Mouse (Mus musculus): Measurements from ENCODE around the gene Nav3. TPM values are rescaled to one million over a fixed set of nuclear protein-coding genes. Genes with fewer than 3 reads are reported as not detected.

Gene Nav3
- polyA plus RNA-seq, 1 experiment from 2014 or later = 3.7 TPM

DNA sequence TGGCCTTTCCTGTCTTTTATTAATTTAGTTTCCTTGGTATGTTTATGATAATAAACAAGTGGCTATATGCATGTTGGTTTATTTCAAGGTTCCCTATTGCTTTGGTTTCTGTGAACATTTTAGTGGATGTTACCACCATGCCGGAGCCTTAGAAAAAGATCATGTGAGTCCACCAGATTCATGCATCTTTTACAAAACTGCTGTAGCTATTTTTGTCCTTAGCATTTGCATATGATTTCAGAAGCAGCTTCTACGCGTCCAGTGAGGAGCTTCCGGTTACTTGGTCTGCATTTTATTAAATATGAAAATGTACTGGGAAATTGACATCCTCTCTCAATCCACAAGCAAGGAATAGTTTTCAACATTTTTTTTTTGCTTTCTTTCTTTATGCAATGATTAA, 676.9 kb downstream of the Nav3 start:
- no peaks in the 10 kb centered on the region for H3K27me3 ChIP-seq (ENCODE audit: insufficient read depth, low read length)
- H3K4me3 ChIP-seq (ENCODE audit: low read length) = no peak overlapping the region
- H3K4me2 ChIP-seq (replicated peaks; ENCODE audit: low read depth, low read length) = no peak overlapping the region
- no peak overlapping the region for H3K9ac ChIP-seq (replicated peaks; ENCODE audit: low read length)
- ATAC-seq (ENCODE audit: low FRiP score, low TSS enrichment) = no peak
- no peaks in the 10 kb centered on the region for H3K36me3 ChIP-seq (ENCODE audit: insufficient read depth, low read length)
- H3K27ac ChIP-seq (ENCODE audit: low read length) = no peak overlapping the region
- no peaks in the 10 kb centered on the region for H3K9me3 ChIP-seq (ENCODE audit: low read length)
- WGBS = 94% methylated on average over 4 of the region's 4 CpGs
- H3K4me1 ChIP-seq (ENCODE audit: insufficient read depth, low read length) = no peaks in the 10 kb centered on the region

DNA sequence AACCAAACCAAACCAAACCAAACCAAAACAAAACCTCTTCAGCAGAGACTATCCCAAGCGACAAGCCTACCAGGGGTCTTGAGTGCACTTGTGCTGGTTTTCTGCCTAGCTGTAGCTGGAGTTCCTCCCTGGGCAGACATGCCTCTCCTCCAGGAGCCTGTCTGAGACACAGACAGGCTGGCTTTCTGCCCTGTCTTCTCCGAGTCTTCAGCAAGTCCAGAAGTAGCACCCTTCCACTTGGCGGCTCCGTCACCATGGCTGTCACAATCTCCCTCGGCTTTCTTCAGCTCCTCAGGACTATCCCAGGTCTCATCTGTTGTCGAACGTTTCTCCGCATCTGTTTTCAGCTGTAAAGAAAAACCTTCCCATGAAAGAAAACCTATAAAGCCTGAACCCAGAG, 686.9 kb downstream of the Nav3 start:
- Histone ChIP-seq H3K4me2 (replicated peaks; ENCODE audit: low read depth, low read length) (no peak overlapping the region), H3K4me3 (ENCODE audit: low read length) (no peak overlapping the region), H3K27ac (ENCODE audit: low read length) (no peak overlapping the region), H3K4me1 (ENCODE audit: insufficient read depth, low read length) (no peaks in the 10 kb centered on the region), H3K9me3 (ENCODE audit: low read length) (no peaks in the 10 kb centered on the region), H3K36me3 (ENCODE audit: insufficient read depth, low read length) (no peaks in the 10 kb centered on the region), H3K9ac (replicated peaks; ENCODE audit: low read length) (no peak overlapping the region), H3K27me3 (ENCODE audit: insufficient read depth, low read length) (no peaks in the 10 kb centered on the region)
- WGBS = 84% methylated on average over 8 of the region's 8 CpGs
- no peak for ATAC-seq (ENCODE audit: low FRiP score, low TSS enrichment)

DNA sequence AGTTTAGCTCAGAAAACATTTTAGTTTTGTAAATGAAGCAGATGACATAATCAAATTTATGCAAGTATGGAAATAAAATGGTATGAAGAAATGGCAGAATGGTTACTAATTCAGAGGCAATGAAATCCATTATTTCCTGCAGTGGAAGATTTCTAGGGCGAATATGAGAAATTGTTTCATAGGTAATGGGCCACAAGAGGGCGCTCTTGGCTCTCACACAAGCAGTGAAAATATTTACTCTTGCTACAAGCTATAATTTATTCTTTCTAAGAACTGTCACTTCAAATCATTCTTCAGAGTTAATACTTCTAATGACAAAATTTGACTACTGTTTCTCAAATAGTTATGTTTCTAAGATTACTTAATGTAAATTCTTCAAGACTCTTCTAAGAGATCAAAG, 690.4 kb downstream of the Nav3 start:
- H3K4me1 ChIP-seq (ENCODE audit: insufficient read depth, low read length) = no peaks in the 10 kb centered on the region
- no peak overlapping the region for H3K4me2 ChIP-seq (replicated peaks; ENCODE audit: low read depth, low read length)
- WGBS = 3% methylated on average over 2 of the region's 2 CpGs
- H3K36me3 ChIP-seq (ENCODE audit: insufficient read depth, low read length) = no peaks in the 10 kb centered on the region
- ATAC-seq (ENCODE audit: low FRiP score, low TSS enrichment) = no peak
- no peak overlapping the region for H3K9ac ChIP-seq (replicated peaks; ENCODE audit: low read length)
- no peak overlapping the region for H3K4me3 ChIP-seq (ENCODE audit: low read length)
- H3K9me3 ChIP-seq (ENCODE audit: low read length) = no peaks in the 10 kb centered on the region
- no peaks in the 10 kb centered on the region for H3K27me3 ChIP-seq (ENCODE audit: insufficient read depth, low read length)
- H3K27ac ChIP-seq (ENCODE audit: low read length) = no peak overlapping the region

DNA sequence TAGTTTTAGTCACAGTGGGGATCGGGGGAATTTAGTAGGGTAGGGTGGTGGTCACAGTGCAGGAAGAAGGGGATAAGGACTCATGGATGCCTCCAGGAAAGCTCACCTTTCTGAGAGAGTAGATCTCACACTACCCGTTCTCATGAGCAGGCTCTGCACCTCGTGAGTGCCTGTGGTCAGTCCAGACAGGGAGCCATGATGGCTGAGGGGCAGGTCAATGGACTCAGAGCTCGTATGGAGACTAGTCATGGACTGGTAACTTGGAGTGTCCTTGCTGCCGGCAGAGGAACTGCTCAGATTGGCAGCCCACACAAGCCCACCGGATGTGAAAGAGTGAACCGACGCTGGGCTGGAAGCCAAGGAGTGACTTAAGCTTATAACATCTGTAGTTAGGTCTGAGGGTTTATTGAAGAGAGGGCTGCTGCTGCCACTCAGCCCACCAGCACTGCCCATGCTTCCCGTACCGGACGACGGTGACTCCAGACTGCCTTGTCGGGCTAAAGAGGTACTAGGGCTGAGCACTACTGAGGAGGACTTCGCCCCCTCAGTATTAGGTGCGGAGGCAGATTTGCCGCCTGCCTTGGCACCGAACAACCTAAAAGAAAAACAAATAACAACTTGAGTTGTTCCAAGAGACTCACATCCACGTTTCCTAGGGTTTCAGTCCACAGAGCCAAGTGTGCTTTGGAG, 691.4 kb downstream of the Nav3 start:
- 76% methylated on average over 18 of the region's 18 CpGs for WGBS
- no peaks in the 10 kb centered on the region for H3K36me3 ChIP-seq (ENCODE audit: insufficient read depth, low read length)
- no peak for ATAC-seq (ENCODE audit: low FRiP score, low TSS enrichment)

DNA sequence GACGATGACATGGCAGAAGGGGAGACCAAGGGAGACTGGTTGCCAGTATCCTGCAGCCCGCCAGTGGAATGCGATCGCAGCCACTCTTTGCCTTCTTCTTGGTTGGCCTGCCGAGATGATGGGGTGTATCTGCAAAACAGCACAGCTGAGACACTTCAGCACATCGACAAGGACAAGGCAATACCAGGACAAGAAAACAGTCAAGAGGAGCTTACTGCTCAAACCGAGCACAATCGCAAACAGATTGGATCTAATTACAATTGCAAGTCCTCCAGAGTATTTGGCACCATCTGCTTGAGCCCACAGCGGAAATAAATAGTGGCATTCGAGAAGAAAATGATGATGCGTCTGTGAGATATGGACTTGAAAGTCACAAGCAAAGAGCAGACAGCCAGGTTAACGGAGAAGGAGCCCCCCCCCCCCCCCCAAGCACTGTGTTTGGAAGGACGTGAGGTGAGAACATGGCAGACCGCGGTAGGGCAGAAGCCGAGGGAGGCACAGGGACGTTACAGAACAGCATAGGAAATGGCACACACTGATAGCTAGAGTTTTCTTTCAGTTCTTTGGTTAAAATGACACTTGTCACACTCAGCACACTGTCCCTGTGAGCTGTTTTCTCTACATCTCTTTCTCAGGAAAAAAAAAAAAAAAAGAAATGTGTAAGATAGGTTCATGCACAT, 696.9 kb downstream of the Nav3 start:
- Histone ChIP-seq H3K4me2 (replicated peaks; ENCODE audit: low read depth, low read length) (no peak overlapping the region), H3K4me1 (ENCODE audit: insufficient read depth, low read length) (no peaks in the 10 kb centered on the region), H3K36me3 (ENCODE audit: insufficient read depth, low read length) (no peaks in the 10 kb centered on the region), H3K4me3 (ENCODE audit: low read length) (no peak overlapping the region), H3K9ac (replicated peaks; ENCODE audit: low read length) (no peak overlapping the region), H3K27ac (ENCODE audit: low read length) (no peak overlapping the region), H3K9me3 (ENCODE audit: low read length) (no peaks in the 10 kb centered on the region), H3K27me3 (ENCODE audit: insufficient read depth, low read length) (no peaks in the 10 kb centered on the region)
- 85% methylated on average over 17 of the region's 17 CpGs for WGBS
- ATAC-seq (ENCODE audit: low FRiP score, low TSS enrichment) = no peak

More for the DNA sequence above, 691.4 kb downstream of the Nav3 start:
- Histone ChIP-seq H3K4me3 (ENCODE audit: low read length) (no peak overlapping the region), H3K27ac (ENCODE audit: low read length) (no peak overlapping the region), H3K27me3 (ENCODE audit: insufficient read depth, low read length) (no peaks in the 10 kb centered on the region), H3K4me1 (ENCODE audit: insufficient read depth, low read length) (no peaks in the 10 kb centered on the region), H3K4me2 (replicated peaks; ENCODE audit: low read depth, low read length) (no peak overlapping the region), H3K9me3 (ENCODE audit: low read length) (no peaks in the 10 kb centered on the region), H3K9ac (replicated peaks; ENCODE audit: low read length) (no peak overlapping the region)

DNA sequence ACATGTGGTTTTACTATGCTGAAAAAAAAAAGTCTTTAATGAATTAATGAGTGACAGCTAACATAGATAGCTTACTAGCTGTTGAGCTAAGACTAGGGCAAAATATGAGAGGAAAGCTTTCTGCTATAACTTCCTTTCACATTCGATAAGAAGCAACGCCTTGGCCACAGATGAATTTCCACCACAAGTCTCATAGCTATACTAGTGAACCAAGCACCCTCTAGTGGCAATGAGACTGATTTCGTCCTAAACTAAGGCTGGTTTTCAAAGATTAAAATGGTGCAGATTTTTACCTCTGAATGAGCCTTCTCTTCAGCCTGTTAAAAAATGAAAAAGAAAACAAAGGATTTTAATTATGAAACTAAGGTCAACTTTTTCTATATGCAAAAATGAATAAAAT, 709.1 kb downstream of the Nav3 start:
- Histone ChIP-seq H3K9ac (replicated peaks; ENCODE audit: low read length) (no peak overlapping the region), H3K36me3 (ENCODE audit: insufficient read depth, low read length) (peaks cover 5% of the 10 kb centered on the region; the same call in 1 of the 2 replicates), H3K9me3 (ENCODE audit: low read length) (peaks cover 4% of the 10 kb centered on the region; the same call in 1 of the 2 replicates), H3K27me3 (ENCODE audit: insufficient read depth, low read length) (no peaks in the 10 kb centered on the region), H3K4me2 (replicated peaks; ENCODE audit: low read depth, low read length) (no peak overlapping the region), H3K4me3 (ENCODE audit: low read length) (no peak overlapping the region), H3K4me1 (ENCODE audit: insufficient read depth, low read length) (no peaks in the 10 kb centered on the region), H3K27ac (ENCODE audit: low read length) (no peak overlapping the region)
- no peak for ATAC-seq (ENCODE audit: low FRiP score, low TSS enrichment)
- 41% methylated on average over 3 of the region's 3 CpGs for WGBS

DNA sequence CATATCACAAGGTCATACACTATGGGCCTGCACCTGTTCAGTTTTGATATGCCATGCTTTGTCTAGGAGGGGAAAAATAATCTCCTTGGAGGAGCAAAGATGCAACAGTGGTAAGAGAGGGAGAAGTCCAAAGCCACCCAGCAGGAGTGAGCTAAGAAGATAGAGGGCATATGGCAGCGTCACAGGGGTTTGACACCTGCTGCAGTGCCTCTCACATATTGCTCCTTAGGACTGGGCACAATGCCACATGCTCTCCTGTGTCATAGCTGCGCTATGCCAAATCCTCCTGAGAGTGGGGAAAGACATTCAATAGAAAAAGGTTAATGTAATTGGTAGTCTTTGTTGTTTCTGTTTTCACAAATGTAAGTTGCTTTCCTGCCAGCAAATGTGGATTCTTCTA, 714.3 kb downstream of the Nav3 start:
- Histone ChIP-seq H3K9me3 (ENCODE audit: low read length) (peaks cover 4% of the 10 kb centered on the region; the same call in 1 of the 2 replicates), H3K27ac (ENCODE audit: low read length) (no peak overlapping the region), H3K4me2 (replicated peaks; ENCODE audit: low read depth, low read length) (no peak overlapping the region), H3K27me3 (ENCODE audit: insufficient read depth, low read length) (no peaks in the 10 kb centered on the region), H3K4me1 (ENCODE audit: insufficient read depth, low read length) (no peaks in the 10 kb centered on the region), H3K9ac (replicated peaks; ENCODE audit: low read length) (no peak overlapping the region), H3K36me3 (ENCODE audit: insufficient read depth, low read length) (peaks cover 5% of the 10 kb centered on the region; the same call in 1 of the 2 replicates), H3K4me3 (ENCODE audit: low read length) (no peak overlapping the region)
- ATAC-seq (ENCODE audit: low FRiP score, low TSS enrichment) = no peak
- WGBS = 89% methylated on average over 2 of the region's 2 CpGs

DNA sequence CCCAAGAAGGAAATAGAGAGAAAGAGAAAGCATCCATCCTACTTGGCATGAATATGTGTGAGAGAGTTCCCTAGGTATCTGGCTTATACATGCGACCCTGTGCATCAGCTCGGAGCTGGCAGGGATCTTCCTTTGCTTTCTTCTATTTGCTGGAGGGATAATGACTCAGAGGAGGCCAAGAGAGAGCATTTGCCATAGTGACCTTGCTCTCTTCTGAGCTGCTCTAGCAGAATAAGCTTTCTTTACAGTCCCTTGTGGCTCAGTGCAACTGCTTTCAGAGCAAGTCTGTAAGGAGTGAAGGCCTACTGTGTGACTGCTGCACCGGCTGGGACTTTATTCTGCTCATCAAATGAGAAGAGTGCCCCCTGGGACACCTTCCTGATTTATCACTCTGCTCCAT, 715.7 kb downstream of the Nav3 start:
- no peaks in the 10 kb centered on the region for H3K27me3 ChIP-seq (ENCODE audit: insufficient read depth, low read length)
- no peak overlapping the region for H3K4me3 ChIP-seq (ENCODE audit: low read length)
- no peak for ATAC-seq (ENCODE audit: low FRiP score, low TSS enrichment)
- H3K9ac ChIP-seq (replicated peaks; ENCODE audit: low read length) = no peak overlapping the region
- H3K4me2 ChIP-seq (replicated peaks; ENCODE audit: low read depth, low read length) = no peak overlapping the region
- H3K36me3 ChIP-seq (ENCODE audit: insufficient read depth, low read length) = peaks cover 5% of the 10 kb centered on the region; the same call in 1 of the 2 replicates
- no peak overlapping the region for H3K27ac ChIP-seq (ENCODE audit: low read length)
- H3K4me1 ChIP-seq (ENCODE audit: insufficient read depth, low read length) = no peaks in the 10 kb centered on the region
- H3K9me3 ChIP-seq (ENCODE audit: low read length) = peaks cover 4% of the 10 kb centered on the region; the same call in 1 of the 2 replicates
- WGBS = 72% methylated on average over 3 of the region's 3 CpGs

DNA sequence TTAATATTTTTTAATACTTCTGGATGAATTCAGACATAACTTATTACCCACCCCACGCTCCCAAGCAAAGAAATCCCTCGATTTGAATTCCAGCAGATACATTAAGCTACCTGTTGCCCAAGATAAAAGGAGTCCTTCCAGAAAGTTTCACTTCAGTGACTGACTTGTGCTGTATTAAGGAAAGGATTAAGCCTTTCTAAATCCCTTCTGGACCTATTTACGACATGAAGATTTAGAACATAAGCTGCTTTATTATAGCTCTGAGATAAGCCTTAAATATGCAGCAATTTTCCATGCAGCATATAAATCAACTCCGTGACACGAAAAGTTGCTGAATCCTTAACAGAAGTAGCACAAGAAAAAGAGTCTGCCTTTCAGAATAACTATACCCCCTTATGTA, 732.4 kb downstream of the Nav3 start:
- Histone ChIP-seq H3K9ac (replicated peaks; ENCODE audit: low read length) (no peak overlapping the region), H3K27ac (ENCODE audit: low read length) (no peak overlapping the region), H3K4me1 (ENCODE audit: insufficient read depth, low read length) (no peaks in the 10 kb centered on the region), H3K9me3 (ENCODE audit: low read length) (no peaks in the 10 kb centered on the region), H3K27me3 (ENCODE audit: insufficient read depth, low read length) (no peaks in the 10 kb centered on the region), H3K4me3 (ENCODE audit: low read length) (no peak overlapping the region), H3K36me3 (ENCODE audit: insufficient read depth, low read length) (no peaks in the 10 kb centered on the region), H3K4me2 (replicated peaks; ENCODE audit: low read depth, low read length) (no peak overlapping the region)
- ATAC-seq (ENCODE audit: low FRiP score, low TSS enrichment) = no peak
- 77% methylated on average over 5 of the region's 5 CpGs for WGBS

DNA sequence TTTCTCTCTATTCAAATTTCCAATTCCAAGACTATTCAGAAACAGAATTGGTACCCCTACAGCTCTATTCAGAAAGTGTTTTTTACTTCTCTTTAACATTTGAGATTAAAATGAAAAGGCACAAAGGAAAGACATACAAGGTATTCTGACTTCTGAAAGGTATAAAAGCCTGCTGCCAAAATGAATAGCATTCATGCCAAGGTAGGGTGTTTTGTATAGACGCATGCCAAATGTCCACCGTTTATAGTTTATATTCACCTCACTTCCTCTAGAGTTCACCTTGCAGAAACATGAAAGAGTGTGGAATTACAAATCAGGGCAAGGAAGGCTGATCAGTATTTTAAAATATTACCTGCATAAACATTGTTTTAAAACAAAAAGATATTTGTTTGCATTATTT, 737.2 kb downstream of the Nav3 start:
- Histone ChIP-seq H3K4me2 (replicated peaks; ENCODE audit: low read depth, low read length) (no peak overlapping the region), H3K4me1 (ENCODE audit: insufficient read depth, low read length) (no peaks in the 10 kb centered on the region), H3K9me3 (ENCODE audit: low read length) (no peaks in the 10 kb centered on the region), H3K4me3 (ENCODE audit: low read length) (no peak overlapping the region), H3K27me3 (ENCODE audit: insufficient read depth, low read length) (no peaks in the 10 kb centered on the region), H3K27ac (ENCODE audit: low read length) (no peak overlapping the region), H3K36me3 (ENCODE audit: insufficient read depth, low read length) (no peaks in the 10 kb centered on the region), H3K9ac (replicated peaks; ENCODE audit: low read length) (no peak overlapping the region)
- no peak for ATAC-seq (ENCODE audit: low FRiP score, low TSS enrichment)
- WGBS = 81% methylated on average over 2 of the region's 2 CpGs

Measured in kidney, embryonic 16.5 days (tissue).